Mouse (Mus musculus) adrenal gland (tissue): Measurements from ENCODE around the gene Mymk.

ENCODE experiments used
- intact Hi-C: fragments of 180-260 bp; cut with DNase I; formaldehyde crosslinking; loops from one replicate; pipeline ENCODE4 v1.15.1; 2025

Gene Mymk

DNA sequence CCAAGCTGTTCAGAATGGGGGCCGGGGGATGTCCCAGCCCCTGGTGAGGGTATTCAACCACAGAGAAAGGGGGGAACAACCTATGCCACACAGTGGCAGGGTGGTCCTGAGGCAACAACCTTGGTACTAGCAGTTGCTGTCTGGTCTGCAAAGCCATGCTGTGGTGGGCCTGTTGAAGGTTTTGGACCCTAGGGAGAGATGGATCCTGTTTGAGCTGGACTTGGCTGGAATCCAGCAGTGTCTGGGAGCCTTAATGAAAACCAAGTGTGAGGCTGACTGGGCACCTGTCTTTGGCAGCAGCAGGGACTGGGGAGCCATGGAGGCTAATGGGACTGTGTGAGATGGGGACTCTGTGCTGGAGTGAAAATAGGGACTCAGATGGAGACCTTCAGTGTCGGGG lies 7.7 kb upstream of the Mymk start:
- intact Hi-C loops, result no loop called here

DNA sequence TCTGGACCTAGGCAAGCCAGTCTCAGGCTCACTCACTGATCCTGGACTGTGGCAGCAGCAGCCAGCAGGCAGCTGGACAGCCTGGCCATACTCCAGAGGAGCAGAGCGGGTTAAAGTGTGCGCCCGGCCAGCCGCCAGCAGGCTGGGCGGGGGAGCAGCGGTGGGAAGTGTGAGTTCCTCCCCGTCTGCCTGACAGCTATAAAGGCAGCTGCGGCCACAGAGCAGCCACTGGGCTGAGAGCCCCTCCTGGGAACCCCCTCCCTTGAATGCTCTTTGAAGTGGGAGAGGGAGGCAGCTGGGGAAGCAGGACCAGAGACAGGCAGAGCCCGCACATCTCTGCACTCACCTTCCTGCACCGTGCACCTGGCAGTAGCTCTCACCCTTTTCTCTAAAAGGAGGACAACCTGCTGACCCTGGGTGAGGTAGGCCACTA lies 7.2 kb upstream of the Mymk start, which contains the start of gene Adamtsl2:
Gene Adamtsl2, plus strand, starts transcription at position 228 of the 433 bp plus-strand sequence.
- intact Hi-C loops, result no loop called here

DNA sequence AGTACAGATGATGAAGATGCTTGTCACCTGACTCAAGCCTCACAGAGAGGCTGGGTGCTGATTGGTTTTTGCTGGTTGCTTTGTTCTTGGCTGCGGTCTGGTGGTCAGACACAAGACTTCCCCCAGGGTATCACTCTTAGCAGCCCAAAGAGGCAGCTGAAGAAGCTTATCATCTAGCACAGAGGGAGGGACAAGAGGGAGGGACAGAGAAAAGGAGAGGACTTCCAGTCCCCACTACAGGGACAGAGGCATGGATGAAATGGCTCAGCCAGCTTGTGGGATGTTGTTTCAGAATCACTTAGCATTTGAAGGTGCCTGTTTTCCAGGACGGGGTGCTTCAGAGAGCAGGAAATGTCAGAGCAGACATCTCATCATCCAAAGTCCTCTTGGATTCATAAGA lies 6.3 kb upstream of the Mymk start:
- intact Hi-C loops, result no loop called here

DNA sequence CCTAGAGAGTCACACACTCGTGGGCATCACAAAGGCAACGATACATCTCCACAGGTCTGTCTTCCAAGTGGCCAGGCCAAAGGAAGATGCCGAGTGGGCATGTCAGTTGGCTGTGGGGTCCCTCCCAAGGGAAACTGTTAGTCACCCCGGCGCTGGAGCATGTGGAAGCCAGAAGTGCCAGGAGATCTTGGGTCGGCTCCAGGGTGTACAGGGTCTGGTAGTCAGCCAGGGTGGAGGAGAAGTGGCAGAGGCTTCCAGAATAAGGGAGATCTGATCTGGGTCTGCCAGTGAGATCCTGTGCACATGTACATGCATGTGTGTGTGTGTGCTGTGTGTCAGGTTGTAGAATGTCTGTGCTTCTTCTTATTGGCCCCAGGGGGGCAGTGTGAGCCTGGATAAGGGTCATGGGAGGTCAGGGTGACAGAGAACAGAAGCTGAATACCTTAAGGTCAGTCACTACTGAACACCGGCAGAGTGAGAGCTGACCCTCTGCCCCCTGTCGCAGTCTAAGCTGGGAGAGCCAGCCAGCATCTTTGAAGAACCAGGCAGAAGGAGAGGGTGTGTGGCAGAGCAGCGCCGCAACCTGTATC lies 5.8 kb upstream of the Mymk start:
- intact Hi-C loops, result no loop called here

DNA sequence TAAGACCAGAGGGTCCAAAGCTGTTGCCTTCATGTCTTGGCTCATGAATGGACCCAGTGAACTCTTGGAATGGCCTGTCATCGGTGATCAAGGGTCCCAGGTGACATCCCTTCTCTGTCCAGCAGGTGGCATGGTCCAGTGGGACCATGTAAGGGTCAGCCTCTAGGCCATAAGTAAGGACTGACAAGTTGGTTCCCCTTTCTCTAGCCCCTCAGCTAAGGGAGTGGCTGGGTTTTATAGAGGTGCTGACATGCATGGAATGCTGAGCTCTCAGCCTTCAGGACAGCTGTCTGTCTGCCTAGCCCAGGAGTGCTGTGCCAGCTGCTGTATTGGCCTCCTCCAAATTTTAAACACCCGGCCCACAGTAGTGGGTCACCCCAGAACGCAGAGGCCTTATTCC lies 3.5 kb upstream of the Mymk start:
- intact Hi-C loops, result loop anchor here (1.0 kb wide), 1 partner anchor 162 kb away; no protein-coding TSS in a partner anchor

DNA sequence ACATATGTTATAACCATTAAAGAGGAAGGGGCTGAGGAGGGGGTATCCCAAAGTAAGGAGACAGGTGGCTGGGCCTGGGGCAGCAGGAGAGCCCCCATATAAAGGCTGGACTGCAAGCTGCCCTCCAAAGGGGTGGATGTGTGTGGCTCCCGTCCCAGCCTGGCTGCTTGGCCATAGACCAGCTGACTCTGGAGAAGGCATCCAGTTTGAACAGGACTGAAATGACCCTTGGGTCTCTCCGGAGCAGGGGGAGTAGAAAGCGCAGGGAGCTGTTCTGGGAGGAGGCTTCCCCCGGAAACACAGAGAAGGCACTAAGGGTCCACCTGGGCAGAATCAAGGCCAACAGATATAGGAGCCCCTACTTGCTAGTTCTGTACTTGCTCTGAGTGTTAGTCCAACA lies 2.8 kb upstream of the Mymk start:
- intact Hi-C loops, result loop anchor here (1.0 kb wide), 1 partner anchor 162 kb away; no protein-coding TSS in a partner anchor

DNA sequence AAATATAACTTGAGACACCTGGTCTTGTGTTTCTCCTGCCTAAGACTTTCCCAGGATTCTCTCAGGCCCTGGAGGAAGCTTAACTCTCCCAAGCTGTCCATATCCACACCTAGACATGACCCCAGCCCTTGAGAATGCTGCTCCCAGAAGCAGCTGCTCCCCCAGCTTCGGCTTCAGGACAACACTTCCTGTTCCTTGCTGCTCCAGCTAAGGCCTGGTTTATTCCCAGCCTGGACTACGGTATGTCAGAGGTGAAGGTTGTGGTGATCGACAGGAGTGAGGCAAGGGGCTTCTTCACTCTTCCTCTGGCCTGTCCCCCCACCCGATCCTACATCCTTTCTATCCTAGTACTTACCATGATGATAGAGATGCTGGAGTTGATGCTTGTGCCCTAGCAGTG lies 1.4 kb upstream of the Mymk start:
- intact Hi-C loops, result no loop called here

DNA sequence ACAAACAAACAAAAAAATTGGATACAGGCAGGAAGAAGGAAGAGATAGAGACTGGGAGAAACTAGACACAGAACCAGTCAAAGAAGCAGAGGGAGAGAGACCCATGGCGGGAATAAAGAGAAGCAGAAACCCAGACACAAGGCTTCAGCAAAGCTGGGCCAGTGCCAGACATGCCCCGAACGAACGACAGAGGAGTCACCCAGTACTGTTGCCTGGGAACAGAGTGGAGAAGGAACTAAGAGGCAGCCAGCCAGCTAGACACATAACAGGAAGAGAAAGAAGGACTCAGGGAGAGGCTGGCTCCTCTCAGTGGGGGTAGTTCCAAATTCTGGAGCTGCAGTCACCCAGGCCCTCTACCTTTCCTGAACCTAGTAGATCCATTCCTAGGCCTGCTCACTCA lies 842 bp downstream of the Mymk start:
- intact Hi-C loops, result no loop called here

DNA sequence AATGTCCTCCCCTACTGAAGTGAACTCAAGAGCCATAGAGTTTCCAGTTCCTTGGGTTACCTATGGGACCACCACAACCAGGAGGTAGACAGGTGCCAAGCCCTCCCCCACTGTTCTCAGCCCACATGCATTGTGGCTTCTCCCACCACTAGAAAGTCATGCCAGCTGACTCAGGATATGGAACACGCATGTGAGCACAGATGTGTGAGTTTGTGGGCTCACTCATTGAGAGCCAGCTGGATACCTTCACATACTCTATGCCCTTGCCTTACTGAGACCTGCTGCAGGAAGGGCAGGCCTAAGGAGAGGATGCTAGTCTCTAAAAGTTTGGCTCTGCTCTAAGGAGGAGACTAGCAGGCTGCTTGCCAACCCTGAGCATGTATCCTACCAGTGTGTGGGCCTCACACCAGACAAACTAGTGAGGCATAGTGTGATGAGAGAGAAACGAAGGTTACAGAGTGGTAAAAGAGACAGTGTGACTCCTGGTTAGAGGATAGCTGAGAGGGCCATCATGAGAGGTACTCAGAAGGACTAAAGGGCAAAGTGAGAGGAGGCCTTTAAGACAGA lies 1.6 kb downstream of the Mymk start:
- intact Hi-C loops, result no loop called here

DNA sequence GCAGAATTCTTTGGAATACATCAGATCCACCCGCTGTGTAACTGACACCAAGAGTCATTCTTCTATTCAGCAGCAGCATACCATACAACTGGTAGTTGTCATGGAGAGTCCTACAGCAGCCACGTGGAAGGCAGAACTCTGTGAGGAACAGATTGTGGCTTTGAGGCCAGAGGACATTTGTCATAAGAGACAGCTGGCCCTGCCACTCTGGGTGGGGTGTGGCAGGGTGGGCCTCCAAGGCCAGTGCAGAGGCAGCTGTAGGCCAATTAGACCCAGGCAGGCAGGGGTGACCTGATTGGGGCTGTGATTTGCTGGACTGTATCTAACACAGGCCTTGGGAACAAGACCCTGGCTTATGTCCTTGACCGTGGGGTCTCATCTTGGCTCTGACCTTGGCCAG lies 2.3 kb downstream of the Mymk start:
- intact Hi-C loops, result no loop called here

DNA sequence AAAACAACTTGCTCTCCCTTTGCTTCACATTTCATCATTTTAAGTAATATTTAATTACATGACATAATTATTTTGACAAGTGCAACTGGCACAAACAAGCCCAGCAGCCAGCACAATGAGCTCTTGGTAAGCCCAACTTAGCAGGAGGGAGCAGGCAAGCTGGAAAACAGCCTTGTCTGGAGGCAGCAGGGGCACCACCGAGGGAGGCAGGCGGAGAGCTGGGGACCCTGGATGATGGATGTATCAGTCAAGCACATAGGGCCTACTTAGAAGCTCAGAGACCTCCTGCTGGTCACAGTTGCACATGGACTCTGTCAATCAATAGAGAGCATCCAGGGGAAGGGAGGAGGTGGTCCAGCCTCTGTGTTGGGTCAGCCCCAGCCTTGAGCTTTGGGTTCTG lies 4.0 kb downstream of the Mymk start:
- intact Hi-C loops, result no loop called here

DNA sequence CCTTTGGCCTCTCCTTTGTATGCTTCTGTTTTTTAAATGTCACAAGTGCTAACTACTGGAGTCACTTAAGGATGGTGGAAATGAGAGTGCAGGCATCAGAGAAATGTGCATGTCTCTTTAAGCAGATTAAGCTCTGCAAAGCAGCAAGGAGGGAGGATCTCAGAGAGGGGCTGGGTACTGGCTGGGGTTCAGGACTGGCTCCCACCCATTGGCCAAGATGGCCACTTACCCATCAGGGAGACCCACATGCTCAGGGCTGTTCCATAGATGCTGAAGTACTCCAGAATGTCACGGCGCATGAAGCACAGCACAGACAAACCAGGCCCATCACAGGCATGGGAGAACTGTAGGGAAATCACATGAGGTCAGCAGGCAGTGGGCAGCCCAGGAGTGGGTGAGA lies 4.9 kb downstream of the Mymk start:
- intact Hi-C loops, result no loop called here

DNA sequence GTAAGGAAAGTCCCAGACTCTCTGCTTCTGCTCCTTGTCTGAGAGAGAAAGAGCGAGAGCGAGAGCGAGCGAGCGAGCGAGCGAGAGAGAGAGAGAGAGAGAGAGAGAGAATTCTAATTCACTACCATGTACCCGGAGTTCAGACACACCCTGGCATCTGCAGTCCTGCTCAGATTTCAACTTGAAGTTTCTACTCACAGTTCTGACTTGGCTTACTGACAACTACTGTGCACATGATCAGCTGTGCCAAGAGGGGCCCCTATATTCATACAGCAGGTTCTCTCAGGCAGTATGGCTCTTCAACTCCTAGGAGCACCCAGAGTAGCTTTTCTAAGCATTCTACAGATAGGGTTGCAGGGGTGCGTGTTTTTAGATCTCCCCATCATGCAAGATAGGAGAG lies 12.8 kb downstream of the Mymk start:
- intact Hi-C loops, result no loop called here

DNA sequence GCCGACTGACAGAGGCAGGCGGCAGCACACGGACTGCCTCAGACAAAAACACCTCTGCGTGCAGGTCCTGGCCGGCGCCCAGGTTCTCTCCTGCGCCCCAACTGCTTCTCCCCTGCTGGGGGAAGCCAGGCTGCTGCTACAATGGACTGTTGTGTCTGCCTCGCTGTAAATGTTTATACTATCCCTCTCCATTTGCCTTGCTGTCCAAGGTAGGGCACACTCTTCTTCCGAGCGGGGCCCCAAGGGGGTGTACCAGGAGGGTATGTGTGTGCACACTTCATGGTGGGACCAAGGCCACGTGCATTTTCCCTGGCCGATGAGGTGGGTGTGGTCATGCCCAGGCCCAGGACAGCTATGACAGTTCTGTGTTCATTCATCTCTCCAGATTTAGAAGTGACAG lies 13.2 kb downstream of the Mymk start:
- intact Hi-C loops, result no loop called here

DNA sequence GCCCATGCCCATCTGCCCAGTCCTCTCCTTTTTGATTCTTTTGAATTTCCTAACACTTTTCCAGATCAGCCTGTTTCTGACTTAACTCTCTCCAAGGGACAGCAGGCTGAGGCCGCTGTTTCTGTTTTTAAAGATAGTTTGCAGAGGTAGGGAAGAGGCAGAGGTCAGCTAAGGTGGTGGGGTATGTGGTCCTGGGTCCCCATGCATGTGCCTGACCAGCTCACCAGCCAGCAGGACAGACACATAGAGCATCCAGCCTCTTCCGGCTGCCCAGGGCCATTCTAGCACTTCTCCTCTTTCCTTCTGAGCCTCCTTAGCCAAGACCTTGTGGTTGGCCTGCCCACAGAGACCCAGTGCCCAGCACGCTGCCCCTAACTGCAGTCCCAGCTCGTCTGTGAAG lies 13.7 kb downstream of the Mymk start:
- intact Hi-C loops, result no loop called here

DNA sequence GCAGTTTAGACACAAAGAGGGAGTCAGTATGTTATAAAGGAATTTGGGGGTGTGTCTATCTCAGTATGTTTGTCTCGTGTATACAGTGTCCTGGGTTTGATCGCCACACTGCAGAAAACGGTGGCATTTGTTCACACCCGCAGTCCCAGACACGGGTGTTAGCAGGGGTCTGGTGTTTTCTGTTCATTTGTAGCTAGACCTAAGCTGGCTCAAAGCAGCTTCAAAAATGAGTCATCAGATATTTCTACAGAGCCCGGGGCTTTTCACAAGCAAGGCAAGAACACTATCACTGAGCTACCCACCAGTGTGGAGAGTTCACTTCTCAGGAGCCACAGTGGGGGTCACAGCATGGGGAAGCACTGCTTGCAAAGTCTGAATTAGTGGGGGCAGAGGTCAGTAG lies 22.6 kb downstream of the Mymk start:
- intact Hi-C loops, result no loop called here

DNA sequence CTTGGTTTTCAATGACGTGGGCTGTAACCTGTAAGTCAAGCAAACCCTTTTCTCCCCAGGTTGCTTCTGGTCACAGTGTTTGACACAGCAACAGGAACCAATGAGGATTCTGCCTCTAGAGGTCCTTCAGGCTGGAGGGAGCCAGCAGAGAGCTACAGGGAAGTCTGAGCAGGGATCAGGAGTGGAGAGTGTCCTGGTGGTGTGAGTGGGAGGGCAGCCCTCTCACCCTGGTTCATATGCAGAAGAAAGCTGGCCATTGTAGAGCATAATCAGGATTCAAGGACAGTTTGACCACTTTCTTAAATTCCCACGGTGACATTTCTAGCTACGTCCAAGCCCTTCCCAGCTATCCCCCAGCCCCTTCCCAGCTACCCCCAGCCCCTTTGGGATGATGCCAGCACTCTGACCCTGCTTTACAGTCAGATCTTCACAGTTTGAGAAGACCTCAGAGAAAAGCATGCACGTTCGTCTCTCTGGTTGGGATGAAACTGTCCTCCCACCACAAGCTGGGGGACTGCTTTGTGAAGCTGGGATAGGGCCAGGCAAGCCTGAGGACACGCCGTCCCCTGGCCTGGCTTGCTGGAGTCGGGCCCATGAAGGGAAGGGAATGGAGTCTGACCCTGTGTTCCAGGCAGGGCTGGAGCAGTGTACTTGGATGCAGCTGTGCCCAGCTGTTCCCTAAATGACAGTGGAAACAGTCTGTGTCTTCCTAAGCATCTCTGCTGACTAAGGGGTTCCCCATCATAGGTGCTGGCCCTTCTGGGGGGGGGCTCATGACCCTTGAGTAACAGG lies 25.8 kb downstream of the Mymk start:
- intact Hi-C loops, result no loop called here

DNA sequence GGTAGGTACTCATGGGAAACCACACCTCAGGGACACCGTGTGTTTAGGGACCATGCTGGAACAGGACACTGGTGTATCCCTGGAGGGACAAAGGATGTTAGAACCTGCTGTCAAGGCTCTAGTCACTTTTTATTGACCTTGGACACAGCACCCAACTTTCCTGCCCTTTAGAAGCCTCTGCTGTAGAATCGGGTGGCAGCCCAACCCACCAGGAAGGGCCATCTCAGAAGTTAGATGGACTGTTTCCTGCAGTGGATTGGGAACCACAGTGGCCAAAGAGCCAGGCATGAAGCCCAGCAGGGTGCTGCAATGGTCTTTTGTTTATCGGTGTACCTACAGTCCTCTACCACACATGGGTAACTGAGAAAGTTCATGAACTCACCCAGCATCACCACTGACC lies 27.3 kb downstream of the Mymk start:
- intact Hi-C loops, result loop anchor here (5.0 kb wide), 1 partner anchor 83 kb away; no protein-coding TSS in a partner anchor

DNA sequence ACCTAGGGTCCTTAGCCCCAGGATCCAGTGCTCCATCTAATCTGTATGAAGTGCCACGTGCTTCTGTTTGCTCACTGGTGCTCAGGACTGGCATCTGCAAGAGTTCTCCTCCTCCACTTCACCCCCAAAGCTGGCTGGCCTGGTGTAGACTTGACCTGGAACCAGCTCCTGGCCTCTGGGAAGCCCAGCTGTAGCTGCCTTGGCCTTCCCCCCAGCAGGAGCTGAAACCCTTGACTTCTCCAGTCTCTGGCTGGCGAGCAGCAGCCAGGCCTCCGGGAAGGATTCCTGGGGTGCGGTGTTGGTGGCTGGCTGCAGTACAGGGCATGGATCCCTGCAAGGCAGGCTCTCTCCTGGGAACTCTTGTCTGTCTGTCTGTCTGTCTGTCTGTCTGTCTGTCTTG lies 27.8 kb downstream of the Mymk start:
- intact Hi-C loops, result loop anchor here (5.0 kb wide), 1 partner anchor 83 kb away; no protein-coding TSS in a partner anchor

DNA sequence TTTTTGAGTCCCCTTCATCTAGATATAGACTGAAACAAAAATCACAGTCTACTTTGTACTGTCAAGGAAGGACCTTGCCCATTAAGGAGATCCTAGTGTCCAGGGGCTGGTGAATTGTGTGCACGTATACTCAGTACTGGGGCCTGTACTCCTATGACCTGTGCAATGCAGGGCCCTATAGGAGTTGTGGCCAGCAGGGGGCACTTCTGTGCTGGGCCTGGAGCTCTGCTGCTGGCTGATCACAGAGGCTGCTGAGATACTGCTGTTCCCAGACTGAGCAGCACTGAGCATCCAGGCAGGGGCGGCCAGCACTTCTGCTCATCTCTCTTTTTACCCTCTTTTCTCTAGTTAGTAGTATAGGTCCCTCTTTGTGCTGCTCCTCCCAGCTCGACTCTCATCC lies 28.5 kb downstream of the Mymk start:
- intact Hi-C loops, result loop anchor here (1.0 to 5.0 kb wide), 2 partner anchors 84 to 194 kb away; no protein-coding TSS in a partner anchor

DNA sequence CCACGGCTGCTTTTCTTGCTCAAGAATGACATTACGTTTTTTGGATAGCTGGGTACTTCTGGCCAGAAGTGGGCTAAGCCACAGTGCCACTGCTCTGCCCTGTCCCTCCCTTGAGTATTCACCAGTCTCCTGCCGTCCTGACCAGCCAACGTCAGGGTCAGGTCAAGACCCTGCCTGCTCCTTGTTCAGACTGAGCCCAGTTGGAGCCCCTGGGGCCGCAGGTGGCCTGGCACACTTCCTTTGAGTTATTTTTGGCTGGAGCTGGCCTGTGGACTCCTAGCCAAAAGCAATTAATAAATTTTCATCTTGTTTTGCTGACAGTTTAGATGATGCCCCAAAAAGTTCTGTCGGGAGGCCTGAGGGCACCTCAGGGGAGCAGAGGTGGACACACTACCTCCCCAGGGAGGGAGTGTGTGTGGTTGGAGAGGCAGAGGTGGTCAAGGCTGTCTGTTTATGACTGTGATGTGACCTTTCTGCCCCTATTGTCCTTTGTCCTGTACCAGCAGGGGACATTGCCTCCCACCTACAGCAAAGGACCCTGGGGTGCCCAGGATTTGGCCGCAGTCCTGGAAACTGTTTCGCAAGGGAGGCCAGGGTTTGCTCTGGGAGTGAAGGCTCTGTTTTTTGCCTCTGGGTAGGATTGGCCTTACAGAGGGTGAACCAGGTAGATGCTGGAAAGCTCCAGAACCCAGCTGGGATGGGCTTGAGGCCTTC lies 29.7 kb downstream of the Mymk start:
- intact Hi-C loops, result loop anchor here (5.0 kb wide), 1 partner anchor 85 kb away; no protein-coding TSS in a partner anchor

DNA sequence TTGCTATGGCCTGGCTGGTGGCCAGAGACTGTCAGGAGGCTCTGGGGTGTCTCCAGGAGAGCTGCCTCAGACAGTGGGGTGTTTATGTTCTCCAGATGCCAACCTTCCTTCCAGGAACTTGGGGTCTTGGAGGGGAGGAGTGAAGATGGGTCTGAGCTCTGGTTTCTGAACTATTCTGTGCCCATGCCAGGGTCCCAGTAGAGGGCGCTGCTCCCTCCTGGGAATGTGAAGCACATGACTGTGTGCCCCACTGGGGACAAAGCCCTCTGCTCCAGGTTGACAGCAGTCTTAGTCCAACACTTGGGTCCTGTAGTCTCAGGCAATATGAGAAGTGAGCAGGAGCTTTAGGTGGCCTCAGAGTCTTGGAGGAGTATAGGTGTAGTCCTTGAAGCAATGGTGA lies 32.7 kb downstream of the Mymk start:
- intact Hi-C loops, result loop anchor here (2.0 to 5.0 kb wide), 3 partner anchors 22 to 392 kb away; partner anchors contain the start of genes Stkld1 and Surf4
